Mouse (Mus musculus): ENCODE results near the gene Kdm5a. TPM values are rescaled to one million over a fixed set of nuclear protein-coding genes. Genes with fewer than 3 reads are reported as not detected.

Gene Kdm5a
- total RNA-seq, 4 experiments from 2014 or later, result 43.0 to 52.3 (median 44.3) TPM

DNA sequence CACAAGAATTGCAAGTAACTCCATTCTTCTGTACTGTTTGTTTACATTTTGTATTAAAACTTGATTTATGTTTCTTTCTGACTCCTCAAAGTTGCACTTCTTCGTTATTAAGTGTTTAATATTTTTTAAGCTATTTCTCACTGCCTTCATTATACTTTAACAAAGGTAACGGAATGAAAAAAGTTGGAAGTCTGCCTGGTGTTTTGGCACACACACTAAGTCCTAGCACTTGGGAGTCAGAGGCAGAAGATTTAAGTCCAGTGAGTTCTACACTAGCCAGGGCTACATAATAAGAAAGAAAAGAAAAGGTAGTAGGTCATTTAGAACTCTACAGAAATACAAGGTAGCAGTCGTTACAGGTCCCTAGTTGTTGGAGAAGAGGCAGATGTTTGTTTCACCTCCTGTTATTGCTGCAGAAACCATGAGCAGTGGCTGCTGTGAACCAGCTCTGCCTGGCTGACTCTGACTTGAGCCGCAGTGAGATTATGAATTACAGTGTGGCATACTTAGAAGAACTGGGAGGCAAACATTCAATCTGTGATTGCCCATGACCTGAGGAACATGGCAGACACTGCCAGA, 78.3 kb downstream of the Kdm5a start:
- no peak for DNase-seq (ENCODE audit: low spot score in 2 of 2)

DNA sequence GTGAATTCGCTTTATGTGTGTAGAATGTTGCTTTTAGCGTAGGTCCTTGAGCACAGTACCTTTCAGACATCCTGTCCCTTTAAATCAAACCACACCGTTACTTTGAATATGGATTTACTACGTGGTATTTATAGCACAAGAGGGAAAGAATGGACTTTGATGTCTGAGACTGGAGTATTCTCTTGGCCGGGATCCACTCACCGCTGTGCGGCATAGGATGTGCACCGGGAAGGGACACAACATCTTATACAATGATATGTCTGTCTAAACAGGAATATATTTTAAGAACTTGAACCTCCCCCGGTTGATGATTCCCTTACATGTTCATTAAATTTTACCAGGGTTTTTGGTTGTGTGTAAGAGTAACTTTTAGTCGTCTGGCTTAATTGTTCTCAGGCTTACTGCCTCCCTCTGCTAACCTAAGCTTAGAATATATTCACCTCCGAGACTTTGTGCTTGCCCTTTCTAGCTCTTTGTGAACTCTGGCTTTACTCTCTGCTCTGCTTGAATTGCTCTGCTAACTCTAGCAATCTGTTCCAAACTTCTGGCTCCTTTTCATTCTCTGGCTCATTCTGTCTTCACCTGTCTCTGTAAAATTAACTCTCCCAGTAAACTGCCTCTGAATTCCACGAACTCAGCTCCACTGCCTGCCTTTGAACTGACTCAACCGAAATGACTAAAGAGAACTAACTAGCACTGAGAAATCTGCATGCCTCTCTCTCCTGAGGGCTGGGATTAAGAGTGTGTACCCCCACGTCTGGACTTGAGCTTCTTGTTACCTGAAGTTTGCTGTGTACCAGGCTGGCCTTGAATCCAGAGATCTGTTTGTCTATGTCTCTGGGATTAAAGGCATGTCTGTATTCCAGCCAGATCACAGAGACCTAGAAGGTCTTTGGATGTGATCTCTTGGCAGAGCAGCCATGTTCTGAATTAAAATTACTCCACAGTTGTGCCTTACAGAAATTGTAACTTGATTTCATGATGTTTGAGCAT, 79.7 kb downstream of the Kdm5a start:
- no peak for DNase-seq (ENCODE audit: low spot score in 2 of 2)

- no peak for DNase-seq (ENCODE audit: low spot score in 2 of 2)
These were observed 86.3 kb downstream of the Kdm5a start for GRCm38 (mm10) chr6:120450208-120450607.

DNA sequence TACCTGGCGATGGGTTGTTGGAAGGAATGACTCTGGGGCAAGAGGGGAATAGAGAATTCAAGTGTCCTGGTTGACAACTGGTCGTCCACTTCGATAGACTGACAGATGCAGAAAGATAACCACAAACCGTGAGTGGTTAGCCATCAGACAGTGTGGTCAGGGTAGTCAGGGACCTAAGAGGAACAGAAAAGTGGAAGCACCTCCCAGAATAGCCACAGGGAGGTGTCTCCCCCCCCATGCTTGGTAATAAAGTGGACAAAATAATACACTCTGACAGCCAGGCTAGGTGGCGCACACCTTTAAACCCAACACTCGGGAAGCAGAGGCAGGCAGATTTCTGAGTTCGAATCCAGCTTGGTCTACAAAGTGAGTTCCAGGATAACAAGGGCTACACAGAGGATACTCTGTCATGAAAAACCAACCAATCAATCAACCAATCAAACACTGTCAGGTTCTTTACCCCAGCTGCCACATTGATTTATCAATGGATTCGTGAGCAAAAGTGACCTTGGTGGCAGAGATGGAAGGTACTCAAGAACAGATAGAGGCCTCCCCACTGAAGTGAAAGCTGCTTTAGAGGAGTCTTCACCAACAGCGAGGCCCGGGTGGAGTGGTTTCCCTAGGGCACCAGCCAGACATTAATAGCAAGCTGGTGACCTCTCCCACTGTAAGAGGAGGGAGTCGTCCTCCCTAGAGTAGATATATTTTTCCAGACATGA, 88.6 kb downstream of the Kdm5a start:
- no peak for DNase-seq (ENCODE audit: low spot score in 2 of 2)

DNA sequence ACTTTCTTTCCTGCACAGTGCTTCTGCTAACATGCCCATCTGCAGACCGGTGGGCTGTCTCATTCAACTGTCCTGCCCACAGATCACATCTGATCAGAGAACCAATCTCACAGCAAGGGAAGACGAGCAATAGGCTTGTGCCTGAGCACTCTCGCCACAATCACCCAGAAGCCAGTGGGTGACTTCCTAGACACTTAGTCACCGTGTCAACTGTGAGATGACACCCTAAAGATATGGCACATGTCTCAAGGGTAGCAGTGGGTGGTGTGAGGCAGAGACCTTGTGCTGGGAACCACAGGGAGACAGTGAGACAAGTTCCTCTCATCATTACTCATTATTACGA, 89.2 kb downstream of the Kdm5a start:
- DNase-seq (ENCODE audit: low spot score in 2 of 2), result no peak

DNA sequence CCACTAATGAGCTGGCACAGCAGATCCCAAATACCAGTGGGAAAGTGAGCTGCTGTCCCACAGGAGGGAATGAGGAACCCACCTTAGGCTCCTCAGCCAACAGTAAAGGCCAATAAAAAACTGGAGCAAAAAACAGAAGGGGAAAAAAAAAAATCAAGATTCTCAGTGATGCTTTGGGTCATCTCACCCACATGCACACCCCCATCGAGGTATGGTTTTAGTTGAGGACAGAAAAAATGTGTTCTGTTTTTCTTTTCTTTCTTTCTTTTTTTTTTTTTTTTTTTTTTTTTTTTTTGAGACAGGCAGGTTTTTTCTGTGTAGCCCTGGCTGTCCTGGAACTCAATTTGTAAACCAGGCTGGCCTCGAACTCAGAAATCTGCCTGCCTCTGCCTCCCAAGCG, 89.6 kb downstream of the Kdm5a start:
- no peak for DNase-seq (ENCODE audit: low spot score in 2 of 2)

- DNase-seq (ENCODE audit: low spot score in 2 of 2), result no peak
These were observed 90.7 kb downstream of the Kdm5a start for GRCm38 (mm10) chr6:120454627-120455077.

GRCm38 (mm10) chr6:120457074-120457473, 93.2 kb downstream of the Kdm5a start:
- DNase-seq (ENCODE audit: low spot score in 2 of 2), result no peak

DNA sequence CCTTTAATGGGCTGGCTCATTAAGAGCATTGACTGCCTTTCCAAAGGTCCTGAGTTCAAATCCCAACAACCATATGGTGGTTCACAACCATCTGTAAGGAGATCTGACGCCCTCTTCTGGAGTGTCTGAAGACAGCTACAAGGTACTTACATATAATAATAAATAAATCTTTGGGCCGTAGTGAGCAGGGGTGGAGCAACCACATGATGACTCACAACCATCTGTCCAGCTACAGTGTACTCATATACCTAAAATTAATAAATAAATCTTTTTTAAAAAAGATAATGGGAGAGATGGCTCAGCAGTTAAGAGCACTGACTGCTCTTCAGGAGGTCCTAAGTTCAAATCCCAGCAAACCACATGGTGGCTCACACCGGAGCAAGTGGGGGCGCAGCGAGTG, 93.8 kb downstream of the Kdm5a start:
- DNase-seq (ENCODE audit: low spot score in 2 of 2), result no peak

GRCm38 (mm10) chr6:120461217-120461616, 97.3 kb downstream of the Kdm5a start:
- DNase-seq (ENCODE audit: low spot score in 2 of 2), result no peak

- DNase-seq (ENCODE audit: low spot score in 2 of 2), result no peak
These were observed 98.3 kb downstream of the Kdm5a start for GRCm38 (mm10) chr6:120462251-120462650.

DNA sequence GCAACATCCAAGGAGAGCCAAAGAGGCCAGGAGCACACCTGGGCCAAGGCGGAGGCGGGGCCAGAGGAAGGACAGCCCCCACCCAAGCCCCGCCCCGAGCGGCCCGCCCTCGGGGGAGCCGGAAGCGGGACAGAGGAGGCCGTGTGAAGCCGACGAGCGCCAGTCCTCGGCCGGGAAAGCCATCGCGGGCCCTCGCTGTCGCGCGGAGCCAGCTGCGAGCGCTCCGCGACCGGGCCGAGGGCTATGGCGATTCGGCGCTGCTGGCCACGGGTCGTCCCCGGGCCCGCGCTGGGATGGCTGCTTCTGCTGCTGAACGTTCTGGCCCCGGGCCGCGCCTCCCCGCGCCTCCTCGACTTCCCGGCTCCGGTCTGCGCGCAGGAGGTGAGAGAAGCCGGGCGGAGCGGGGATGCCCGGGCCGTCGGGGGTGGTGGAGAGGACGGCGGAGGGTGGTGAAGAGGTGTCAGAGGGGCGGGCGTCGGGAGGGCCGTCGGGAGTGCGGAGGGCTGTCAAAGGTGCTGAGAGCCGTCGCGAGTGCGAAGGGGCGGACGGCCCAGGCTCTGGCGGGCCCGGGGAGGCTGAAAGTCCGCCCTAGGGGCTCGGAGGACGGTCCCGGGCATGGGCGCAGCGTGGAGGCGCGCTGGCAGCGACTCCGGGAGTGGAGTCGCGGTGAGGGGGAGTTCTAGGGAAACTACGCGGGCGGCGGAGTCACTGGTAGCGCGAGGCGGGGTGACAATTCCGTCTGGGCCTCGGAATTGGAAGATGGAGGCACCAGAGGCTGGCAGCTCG, 99.4 kb downstream of the Kdm5a start, which contains the start of gene Il17ra:
TSS of gene Il17ra (plus strand) at position 162 of the 786 bp plus-strand sequence.
- no peak for DNase-seq (ENCODE audit: low spot score in 2 of 2)

DNA sequence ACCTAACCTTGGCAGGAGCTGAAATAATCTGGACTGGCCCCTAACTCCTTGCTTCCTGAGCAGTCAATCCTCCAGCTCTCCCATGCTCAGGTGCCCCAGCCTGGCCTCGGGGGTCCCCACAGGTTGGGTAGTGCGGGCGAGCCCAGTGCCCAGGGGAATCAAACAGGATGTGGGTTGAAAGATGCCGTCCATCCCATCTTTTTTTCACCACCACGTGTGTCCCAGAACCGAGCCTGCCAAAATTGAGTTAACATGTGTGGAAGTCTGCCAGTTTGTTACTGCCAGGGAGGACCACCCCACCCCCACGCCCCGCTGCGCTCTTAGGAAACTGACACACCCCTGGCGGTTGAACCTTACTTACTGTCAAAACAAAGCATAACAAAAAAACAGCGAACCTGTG, 100.0 kb downstream of the Kdm5a start:
- no peak for DNase-seq (ENCODE audit: low spot score in 2 of 2)

- no peak for DNase-seq (ENCODE audit: low spot score in 2 of 2)
These were observed 100.5 kb downstream of the Kdm5a start for GRCm38 (mm10) chr6:120464406-120464939.

DNA sequence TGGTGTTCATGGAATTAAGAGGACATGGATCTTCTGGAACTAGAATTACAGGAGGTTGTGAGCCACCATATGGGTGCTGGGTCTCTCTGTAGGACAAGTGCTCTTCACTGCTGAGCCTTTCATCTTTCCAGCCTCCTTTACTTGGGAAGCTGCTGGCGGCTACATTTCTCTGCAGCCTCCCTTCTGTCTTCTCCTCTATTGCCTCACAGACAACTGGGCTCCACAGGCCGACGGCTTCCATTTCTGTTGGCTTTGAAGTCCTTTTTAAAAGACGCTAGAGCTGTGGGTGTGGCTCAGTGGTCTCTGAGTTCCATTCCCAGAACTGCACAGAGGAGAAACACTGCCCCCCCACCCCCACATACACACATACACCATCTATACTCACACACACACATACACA, 101.5 kb downstream of the Kdm5a start:
- DNase-seq (ENCODE audit: low spot score in 2 of 2), result no peak

- DNase-seq (ENCODE audit: low spot score in 2 of 2), result no peak
These were observed 102.8 kb downstream of the Kdm5a start for GRCm38 (mm10) chr6:120466609-120467329.

- no peak for DNase-seq (ENCODE audit: low spot score in 2 of 2)
These were observed 104.3 kb downstream of the Kdm5a start for GRCm38 (mm10) chr6:120468259-120468658.

DNA sequence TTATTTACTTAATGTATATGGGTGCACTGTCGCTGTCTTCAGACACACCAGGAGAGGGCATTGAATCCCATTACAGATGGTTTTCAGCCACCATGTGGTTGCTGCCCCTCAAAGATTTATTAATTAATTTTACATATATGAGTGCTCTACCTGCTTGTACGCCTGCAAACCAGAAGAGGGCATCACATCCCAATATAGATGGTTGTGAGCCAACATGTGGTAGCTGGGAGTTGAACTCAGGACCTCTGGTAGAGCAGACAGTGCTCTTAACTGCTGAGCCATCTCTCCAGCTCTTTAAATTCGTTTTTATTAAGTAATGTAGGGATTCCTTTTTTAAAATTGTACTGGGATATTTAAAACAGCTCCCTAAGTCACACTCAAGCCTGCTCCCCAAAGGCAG, 105.3 kb downstream of the Kdm5a start:
- DNase-seq (ENCODE audit: low spot score in 2 of 2), result no peak

GRCm38 (mm10) chr6:120469770-120470169, 105.8 kb downstream of the Kdm5a start:
- no peak for DNase-seq (ENCODE audit: low spot score in 2 of 2)

- no peak for DNase-seq (ENCODE audit: low spot score in 2 of 2)
These were observed 106.7 kb downstream of the Kdm5a start for GRCm38 (mm10) chr6:120470666-120471065.
